Mouse (Mus musculus) embryonic facial prominence, embryonic 11.5 days (tissue): ENCODE results near the gene 1700125H20Rik. TPM values are rescaled to one million over a fixed set of nuclear protein-coding genes. Genes with fewer than 3 reads are reported as not detected.
"Not testable (repeated sequence)": the region's sequence is repeated elsewhere in the genome, so short reads cannot be mapped to it uniquely, and the experiment has no call there.

ENCODE experiments used
- ATAC-seq: fragments of 200-750 bp; cut with Nextera tagmentation; replicated peaks from 2 replicates; pipeline ENCODE4 v1.8.0; 2017; ENCODE audit warnings: low read depth; ENCODE audit not compliant: insufficient number of reproducible peaks, low FRiP score, low TSS enrichment
- DNase-seq: peaks from one replicate; pipeline ENCODE4 v3.0.0-alpha.2; 2015; ENCODE audit warnings: low spot score
- H3K27ac ChIP-seq: fragments of 300-500 bp; sonication (generic); replicated peaks from 2 replicates; pipeline ENCODE4 v1.5.1; 2014; ENCODE audit warnings: mild to moderate bottlenecking, low read depth, low read length, control low read depth
- H3K27me3 ChIP-seq: fragments of 300-500 bp; sonication (generic); 2 replicates; pipeline ENCODE4 v1.6.1; 2014; ENCODE audit warnings: mild to moderate bottlenecking, low read length, moderate library complexity, mixed read lengths; ENCODE audit not compliant: control insufficient read depth, insufficient read depth
- H3K36me3 ChIP-seq: fragments of 300-500 bp; sonication (generic); replicated peaks from 2 replicates; pipeline ENCODE4 v1.6.1; 2014; ENCODE audit warnings: low read depth, mild to moderate bottlenecking, low read length, moderate library complexity, mixed read lengths; ENCODE audit not compliant: control insufficient read depth, insufficient read depth
- H3K4me1 ChIP-seq: fragments of 300-500 bp; sonication (generic); 2 replicates; pipeline ENCODE4 v1.6.1; 2014; ENCODE audit warnings: low read length, mixed read lengths; ENCODE audit not compliant: control insufficient read depth, insufficient read depth
- H3K4me2 ChIP-seq: fragments of 300-500 bp; sonication (generic); 2 replicates; pipeline ENCODE4 v1.6.1; 2014; ENCODE audit warnings: low read depth, mild to moderate bottlenecking, control low read depth, low read length, moderate library complexity
- H3K4me3 ChIP-seq: fragments of 300-500 bp; sonication (generic); 2 replicates; pipeline ENCODE4 v1.5.1; 2014; ENCODE audit warnings: low read depth, low read length, control low read depth
- H3K9ac ChIP-seq: fragments of 300-500 bp; sonication (generic); replicated peaks from 2 replicates; pipeline ENCODE4 v1.6.1; 2014; ENCODE audit warnings: mild to moderate bottlenecking, control low read depth, low read length
- H3K9me3 ChIP-seq: fragments of 300-500 bp; sonication (generic); replicated peaks from 2 replicates; pipeline ENCODE4 v1.6.1; 2016; ENCODE audit warnings: mild to moderate bottlenecking, low read length, inconsistent platforms, mixed read lengths; ENCODE audit not compliant: control insufficient read depth
- WGBS: fragments of 180-500 bp; shearing (Covaris S2); extraction: QIAGEN DNeasy Blood & Tissue Kit; methylation state at CpG from one replicate; pipeline ENCODE4 v1.1.7; 2014; 5-methylcytosine and 5-hydroxymethylcytosine counted together
- polyA plus RNA-seq: library from polyadenylated mRNA; unstranded; fragments of >200 nt; fragmentation: Nextera tagmentation; extraction: Ambion mirVana; gene quantifications from 2 replicates; pipeline ENCODE4 v1.2.1, GENCODE M21; 2014

1700125H20Rik gene
- polyA plus RNA-seq, 1 experiment from 2014 or later: not detected

GRCm38 (mm10) chr11:85139581-85140540 lies 30.3 kb upstream of the 1700125H20Rik start, which contains the start of gene Usp32:
Gene Usp32, minus strand, starts transcription at chr11:85140161.
- Histone ChIP-seq H3K27me3 (no peaks in the 10 kb centered on the region), H3K9me3 (no peaks in the 10 kb centered on the region), H3K4me2 (peak within 1 kb of the TSS; percentile 67), H3K36me3 (no peaks in the 10 kb centered on the region), H3K4me1 (no peaks in the 10 kb centered on the region), H3K9ac (peak within 1 kb of the TSS; percentile 82), H3K4me3 (peak within 1 kb of the TSS; percentile 72), H3K27ac (peak within 1 kb of the TSS; percentile 71)
- WGBS: under 1% methylated on average over 68 of the region's 94 CpGs
- DNase-seq (peak; percentile 98), ATAC-seq (peak; percentile 96)

- no peaks in the 10 kb centered on the region for H3K9me3 ChIP-seq
- H3K4me1 ChIP-seq: no peaks in the 10 kb centered on the region
- H3K4me2 ChIP-seq: no peak overlapping the region
- ATAC-seq (no peak), DNase-seq (no peak)
- WGBS: 77% methylated on average over 2 of the region's 2 CpGs
- no peak overlapping the region for H3K9ac ChIP-seq
- no peaks in the 10 kb centered on the region for H3K27me3 ChIP-seq
- no peak overlapping the region for H3K27ac ChIP-seq
- H3K36me3 ChIP-seq: no peaks in the 10 kb centered on the region
- no peak overlapping the region for H3K4me3 ChIP-seq
Observed at GRCm38 (mm10) chr11:85152256-85152930, 17.8 kb upstream of the 1700125H20Rik start.

GRCm38 (mm10) chr11:85157301-85157700 lies 12.9 kb upstream of the 1700125H20Rik start:
- H3K27me3 ChIP-seq: no peaks in the 10 kb centered on the region
- 78% methylated on average over 2 of the region's 2 CpGs for WGBS
- H3K4me2 ChIP-seq: no peak overlapping the region
- no peak overlapping the region for H3K4me3 ChIP-seq
- ATAC-seq (no peak), DNase-seq (no peak)
- no peaks in the 10 kb centered on the region for H3K36me3 ChIP-seq
- no peak overlapping the region for H3K27ac ChIP-seq
- no peaks in the 10 kb centered on the region for H3K9me3 ChIP-seq
- no peak overlapping the region for H3K9ac ChIP-seq
- no peaks in the 10 kb centered on the region for H3K4me1 ChIP-seq

- not testable (repeated sequence) for H3K9me3 ChIP-seq, H3K4me1 ChIP-seq, H3K9ac ChIP-seq, H3K36me3 ChIP-seq, H3K4me2 ChIP-seq, H3K4me3 ChIP-seq, DNase-seq, H3K27ac ChIP-seq, H3K27me3 ChIP-seq, ATAC-seq
- WGBS: 78% methylated on average over 1 of the region's 1 CpGs
Observed at GRCm38 (mm10) chr11:85163014-85163413, 7.2 kb upstream of the 1700125H20Rik start.

GRCm38 (mm10) chr11:85164371-85164770 lies 5.8 kb upstream of the 1700125H20Rik start:
- no peak overlapping the region for H3K4me2 ChIP-seq
- no peak for ATAC-seq

GRCm38 (mm10) chr11:85167503-85167902 lies 2.7 kb upstream of the 1700125H20Rik start:
- Histone ChIP-seq H3K9me3 (no peaks in the 10 kb centered on the region), H3K36me3 (no peaks in the 10 kb centered on the region), H3K4me1 (no peaks in the 10 kb centered on the region), H3K27ac (no peak overlapping the region), H3K4me3 (no peak overlapping the region), H3K4me2 (no peak overlapping the region), H3K27me3 (no peaks in the 10 kb centered on the region), H3K9ac (no peak overlapping the region)
- ATAC-seq (no peak), DNase-seq (no peak)
- 72% methylated on average over 1 of the region's 1 CpGs for WGBS

More at GRCm38 (mm10) chr11:85164371-85164770, 5.8 kb upstream of the 1700125H20Rik start:
- Histone ChIP-seq H3K4me1 (no peaks in the 10 kb centered on the region), H3K27me3 (no peaks in the 10 kb centered on the region), H3K27ac (no peak overlapping the region), H3K9ac (no peak overlapping the region), H3K36me3 (no peaks in the 10 kb centered on the region), H3K4me3 (no peak overlapping the region), H3K9me3 (no peaks in the 10 kb centered on the region)
- no peak for DNase-seq

GRCm38 (mm10) chr11:85170833-85171232 lies 629 bp downstream of the 1700125H20Rik start:
- 41% methylated on average over 2 of the region's 2 CpGs for WGBS
- no peaks in the 10 kb centered on the region for H3K4me1 ChIP-seq
- H3K27me3 ChIP-seq: no peaks in the 10 kb centered on the region
- no peak overlapping the region for H3K4me3 ChIP-seq
- no peak overlapping the region for H3K27ac ChIP-seq
- H3K36me3 ChIP-seq: no peaks in the 10 kb centered on the region; the same call in 1 of the 2 replicates
- DNase-seq (no peak), ATAC-seq (0 out of 2 replicates have a peak, but pooled peaks have one; percentile 44)
- no peaks in the 10 kb centered on the region for H3K9me3 ChIP-seq
- no peak overlapping the region for H3K4me2 ChIP-seq
- peak overlapping the region; percentile 22 for H3K9ac ChIP-seq

- no peaks in the 10 kb centered on the region for H3K4me1 ChIP-seq
- H3K27ac ChIP-seq: no peak overlapping the region
- H3K27me3 ChIP-seq: no peaks in the 10 kb centered on the region
- no peak overlapping the region for H3K4me3 ChIP-seq
- no peaks in the 10 kb centered on the region; the same call in 1 of the 2 replicates for H3K36me3 ChIP-seq
- DNase-seq: no peak
- H3K9me3 ChIP-seq: no peaks in the 10 kb centered on the region
- no peak overlapping the region for H3K4me2 ChIP-seq
- 81% methylated on average over 3 of the region's 3 CpGs for WGBS
- ATAC-seq: no peak
- H3K9ac ChIP-seq: no peak overlapping the region
Observed at GRCm38 (mm10) chr11:85175941-85176340, 5.7 kb downstream of the 1700125H20Rik start.
